ENCODE assay signal across 16 mouse cellular contexts in the genomic region with DNA sequence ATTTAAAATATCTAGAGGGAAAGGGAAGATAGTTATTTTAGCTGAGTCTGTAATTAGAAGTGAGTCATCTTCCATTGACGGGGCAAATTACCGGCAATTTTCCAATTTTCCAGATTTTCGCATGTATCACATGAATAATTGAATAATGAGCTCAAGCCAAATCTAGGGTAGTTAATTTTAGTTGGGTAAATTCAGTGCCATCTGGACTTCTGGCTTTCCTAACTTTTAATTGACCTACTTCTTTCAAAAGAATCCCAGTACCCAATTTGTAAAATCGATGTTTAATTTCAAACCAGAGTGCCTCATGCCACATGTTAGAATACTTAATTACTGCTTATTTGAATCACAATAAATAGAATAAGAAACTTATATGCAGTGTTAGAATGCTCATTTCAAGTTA.
A peak's percentile ranks its signal among the peaks of the same experiment; 100 is the strongest.
DNase-seq lines count a peak whose midpoint lies in the region; ATAC-seq and TF ChIP-seq lines count a peak whose summit lies in the region.
"Had no signal": no experiment of that assay in that cellular context is flagged by ENCODE, and none has a peak within 500 bp of the region (broad histone marks: within the 10 kb centered on the region; RNA-seq: fewer than 3 reads in every experiment).

No protein-coding gene starts in this region.

- H3K36me3 ChIP-seq in forebrain, embryonic 12.5 days (replicated peaks), result no peaks in the 10 kb centered on the region
- no peaks in the 10 kb centered on the region for H3K36me3 ChIP-seq in forebrain, embryonic 11.5 days (ENCODE audit: control insufficient read depth, insufficient read depth, low read length)
- H3K36me3 ChIP-seq: embryonic facial prominence, embryonic 15.5 days; heart, embryonic 13.5 days; hindbrain, embryonic 10.5 days had no signal

- no peaks in the 10 kb centered on the region for H3K9me3 ChIP-seq in forebrain, embryonic 12.5 days
- H3K9me3 ChIP-seq in forebrain, embryonic 11.5 days (ENCODE audit: control insufficient read depth, low read length), result no peaks in the 10 kb centered on the region
- H3K9me3 ChIP-seq: embryonic facial prominence, embryonic 15.5 days; heart, embryonic 13.5 days; hindbrain, embryonic 10.5 days had no signal

- H3K4me3 ChIP-seq in forebrain, embryonic 12.5 days (replicated peaks), result no peak overlapping the region
- H3K4me3 ChIP-seq in forebrain, embryonic 11.5 days (ENCODE audit: low read depth, low read length), result no peak overlapping the region
- H3K4me3 ChIP-seq in lung, adult 2 months (replicated peaks; ENCODE audit: extremely low read depth, low read depth, low read length), result no peak overlapping the region
- H3K4me3 ChIP-seq: embryonic facial prominence, embryonic 15.5 days; heart, embryonic 13.5 days; hindbrain, embryonic 10.5 days had no signal

- no peak for TF ChIP-seq CTCF in lung, adult 2 months (IDR thresholded peaks at IDR 0.05; ENCODE audit: insufficient read depth, low read length)

- WGBS in forebrain, embryonic 12.5 days, result 54% methylated on average over 4 of the region's 4 CpGs
- 86% methylated on average over 4 of the region's 4 CpGs for WGBS in forebrain, embryonic 11.5 days
- 89% methylated on average over 4 of the region's 4 CpGs for WGBS in lung, adult 2 months

- ATAC-seq in forebrain, embryonic 12.5 days (ENCODE audit: low FRiP score), result 0 out of 2 replicates have a peak, but pooled peaks have one; percentile 27
- ATAC-seq in forebrain, embryonic 11.5 days (replicated peaks; ENCODE audit: low FRiP score), result no peak
- ATAC-seq: intestine, postnatal 0 days; liver, postnatal 0 days had no signal

- intact Hi-C loops in heart, postnatal 36 days (cut with DNase I), result no loop called here

- no peak overlapping the region for H3K27ac ChIP-seq in forebrain, embryonic 12.5 days
- no peak overlapping the region for H3K27ac ChIP-seq in forebrain, embryonic 11.5 days (ENCODE audit: low read depth, low read length)
- H3K27ac ChIP-seq: embryonic facial prominence, embryonic 15.5 days; heart, embryonic 13.5 days; hindbrain, embryonic 10.5 days; macrophage had no signal

- H3K4me2 ChIP-seq in forebrain, embryonic 12.5 days, result no peak overlapping the region
- H3K4me2 ChIP-seq in forebrain, embryonic 11.5 days (ENCODE audit: low read depth, low read length, severe bottlenecking), result no peak overlapping the region
- H3K4me2 ChIP-seq: embryonic facial prominence, embryonic 15.5 days; heart, embryonic 13.5 days had no signal

- H3K4me1 ChIP-seq in forebrain, embryonic 12.5 days, result no peaks in the 10 kb centered on the region
- no peaks in the 10 kb centered on the region for H3K4me1 ChIP-seq in forebrain, embryonic 11.5 days (replicated peaks; ENCODE audit: control insufficient read depth, insufficient read depth, low read length)
- H3K4me1 ChIP-seq in lung, adult 2 months (ENCODE audit: control insufficient read depth, insufficient read depth, low read length), result no peaks in the 10 kb centered on the region
- H3K4me1 ChIP-seq: embryonic facial prominence, embryonic 15.5 days; heart, embryonic 13.5 days; hindbrain, embryonic 10.5 days had no signal

- H3K9ac ChIP-seq in forebrain, embryonic 12.5 days, result no peak overlapping the region
- H3K9ac ChIP-seq in forebrain, embryonic 11.5 days (ENCODE audit: low read length), result no peak overlapping the region
- H3K9ac ChIP-seq: embryonic facial prominence, embryonic 15.5 days; heart, embryonic 13.5 days; liver, postnatal 0 days had no signal

- no peak for DNase-seq in forebrain, embryonic 11.5 days (ENCODE audit: low spot score)
- peak; percentile 86 for DNase-seq in brain, adult 2 months (ENCODE audit: low read depth, low spot score)
- peak; percentile 25 to 67 for DNase-seq in cerebellum, postnatal 25 days
- peak; percentile 49 for DNase-seq in layer of hippocampus, adult 9-10 months (ENCODE audit: low spot score)
- DNase-seq in lung, adult 2 months, result no peak
- no peak for DNase-seq in adrenal gland, postnatal 14 days
- no peak for DNase-seq in heart, postnatal 36 days
- DNase-seq: adrenal gland, adult 8-10 months; gastrocnemius, postnatal 36 days; liver, postnatal 0 days had no signal

- no peaks in the 10 kb centered on the region for H3K27me3 ChIP-seq in forebrain, embryonic 12.5 days
- H3K27me3 ChIP-seq in forebrain, embryonic 11.5 days (ENCODE audit: control insufficient read depth, insufficient read depth, low read length), result no peaks in the 10 kb centered on the region
- H3K27me3 ChIP-seq: embryonic facial prominence, embryonic 15.5 days; heart, embryonic 13.5 days had no signal

- TF ChIP-seq POLR2A in lung, adult 2 months (IDR thresholded peaks at IDR 0.05; ENCODE audit: borderline replicate concordance, extremely low read depth, low read depth, low read length), result no peak

Comparison
In these comparisons a context has a peak if more than half of its experiments do, and no peak if none do; other contexts are left out.
1. DNase-seq: peak in brain, adult 2 months (single experiment), cerebellum, postnatal 25 days (2 of 2) and layer of hippocampus, adult 9-10 months (single experiment); none in forebrain, embryonic 11.5 days (single experiment), lung, adult 2 months (single experiment), adrenal gland, postnatal 14 days (single experiment) and heart, postnatal 36 days (0 of 2).